Mouse (Mus musculus): Measurements from ENCODE around the gene Fam227b. TPM values are rescaled to one million over a fixed set of nuclear protein-coding genes. Genes with fewer than 3 reads are reported as not detected.

The Fam227b gene
- total RNA-seq, 2 experiments from 2014 or later, result not detected

DNA sequence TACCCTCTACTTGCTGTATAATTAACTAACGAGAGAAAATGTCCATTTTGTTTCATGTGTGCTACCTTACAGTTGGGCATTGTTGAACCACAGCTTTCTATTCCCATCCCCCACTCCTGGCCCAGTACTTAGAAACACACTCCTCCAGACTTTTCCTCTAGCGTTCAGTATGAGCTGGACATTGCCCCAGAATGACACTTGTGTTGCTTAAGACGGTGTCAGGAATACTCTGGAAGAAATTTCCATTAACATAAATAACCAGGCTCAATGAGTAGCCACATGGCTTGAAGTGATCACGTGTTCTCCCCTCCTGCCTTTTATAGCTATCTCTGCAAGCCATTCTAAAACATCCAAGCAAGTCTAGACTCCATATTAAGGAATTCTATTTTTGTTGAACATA is 91.2 kb downstream of the Fam227b start:
- DNase-seq, result no peak

DNA sequence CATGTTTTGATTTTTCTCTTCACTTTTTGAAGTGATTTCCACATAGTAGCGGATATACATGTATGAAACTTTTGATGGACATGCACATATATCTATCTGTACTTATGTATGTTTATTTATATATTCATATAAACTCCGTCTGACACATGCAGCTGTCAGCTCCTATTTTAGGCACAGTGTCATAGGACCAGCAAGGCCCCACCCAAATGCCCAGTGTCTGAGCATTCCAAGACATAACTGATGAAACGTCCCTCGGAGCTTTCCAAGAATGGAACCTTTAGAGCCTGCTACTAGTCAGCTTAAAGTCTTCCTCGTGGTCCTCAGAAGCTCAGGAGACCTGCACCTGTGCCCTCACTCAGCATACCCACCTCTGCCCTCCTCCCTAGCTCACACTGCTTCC is 98.1 kb downstream of the Fam227b start:
- no peak for DNase-seq

- no peak for DNase-seq
These were observed 98.9 kb downstream of the Fam227b start for GRCm38 (mm10) chr2:126052749-126053557.

DNA sequence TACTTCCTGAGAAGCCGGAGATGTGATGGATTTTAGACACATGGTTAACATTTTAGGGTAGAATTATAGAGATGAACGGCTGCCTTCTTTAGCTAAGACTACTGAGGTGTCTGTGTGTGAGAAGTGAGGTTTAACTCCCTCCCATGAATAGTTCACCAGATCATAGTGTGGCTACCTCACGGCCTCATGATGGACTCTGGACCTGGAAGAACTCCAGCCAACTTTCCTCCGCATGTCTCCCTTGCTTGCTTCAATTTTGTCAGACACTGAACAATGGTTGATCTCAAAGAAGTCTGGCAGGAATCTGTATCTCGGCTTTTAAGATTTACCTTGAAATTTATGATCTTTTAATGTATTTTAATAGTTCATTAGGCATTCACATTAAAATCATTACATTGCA is 106.2 kb downstream of the Fam227b start:
- no peak for DNase-seq

GRCm38 (mm10) chr2:126042674-126043073 is 109.1 kb downstream of the Fam227b start:
- no peak for DNase-seq

- no peak for DNase-seq
These were observed 110.6 kb downstream of the Fam227b start for GRCm38 (mm10) chr2:126041237-126041636.

- no peak for DNase-seq
These were observed 111.2 kb downstream of the Fam227b start for GRCm38 (mm10) chr2:126040651-126041050.

- DNase-seq, result peak in 1 of 2 experiments; percentile 13
These were observed 112.4 kb downstream of the Fam227b start for GRCm38 (mm10) chr2:126039414-126039891.

GRCm38 (mm10) chr2:126038221-126039000 is 113.4 kb downstream of the Fam227b start:
- DNase-seq, result no peak

DNA sequence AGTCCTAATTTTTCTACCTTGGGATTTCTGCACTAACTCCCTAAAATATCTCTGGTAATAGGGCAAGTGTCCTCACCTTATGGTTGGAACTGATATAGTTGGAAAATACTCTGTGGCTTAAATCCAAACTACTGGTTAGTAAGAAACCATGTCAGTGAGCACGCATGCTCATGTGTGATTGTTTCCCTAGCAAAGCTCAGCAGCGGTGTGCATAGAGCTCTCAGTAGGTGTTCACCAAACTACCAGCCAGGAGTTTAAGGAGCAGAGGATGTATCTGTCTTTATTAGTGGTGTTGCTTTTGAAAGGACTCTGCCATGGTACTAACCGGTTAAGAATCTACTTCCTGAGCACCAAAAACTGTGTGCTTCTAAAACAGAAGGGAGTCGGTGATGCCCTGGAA is 115.7 kb downstream of the Fam227b start:
- DNase-seq, result no peak

DNA sequence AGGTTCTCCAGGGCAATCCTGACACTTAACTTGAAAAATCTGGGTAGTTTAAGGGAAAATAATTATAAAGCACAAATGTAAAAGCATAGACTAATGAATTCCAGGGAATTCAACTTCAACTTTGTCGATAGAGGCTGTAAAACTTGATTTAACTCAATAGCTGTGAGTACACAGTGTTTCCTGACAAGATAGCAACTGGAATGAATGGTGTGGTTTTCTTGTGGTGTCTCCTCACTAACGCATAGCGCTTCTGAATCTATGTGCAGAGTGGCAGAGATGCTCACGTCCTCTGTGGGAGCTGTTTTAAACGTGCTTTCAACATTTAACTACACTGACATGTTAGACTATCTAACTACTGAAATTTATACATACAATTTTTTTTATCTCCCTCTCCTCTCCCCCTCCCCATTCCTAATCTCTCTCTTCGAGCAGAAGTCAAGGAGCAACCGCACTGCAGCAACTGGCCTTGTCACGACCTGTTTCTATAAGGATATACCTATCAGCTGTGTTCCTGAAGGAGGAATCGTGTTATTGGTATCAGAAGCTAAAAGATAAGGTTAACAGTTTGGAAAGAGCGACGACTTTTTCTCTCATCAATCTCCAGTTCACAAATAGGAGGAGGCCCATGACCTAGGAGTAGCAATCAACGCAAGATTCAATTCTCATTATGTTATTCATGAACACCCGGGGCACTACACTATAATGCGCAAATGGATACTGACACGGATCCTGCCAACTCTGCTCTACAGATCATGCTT is 116.6 kb downstream of the Fam227b start:
- no peak for DNase-seq

- peak; percentile 12 for DNase-seq
These were observed 117.3 kb downstream of the Fam227b start, which contains the start of gene Fgf7 for GRCm38 (mm10) chr2:126034379-126035005. TSS of gene Fgf7 (plus strand) at chr2:126034658.

GRCm38 (mm10) chr2:126033114-126033972 is 118.5 kb downstream of the Fam227b start:
- peak in 1 of 2 experiments; percentile 11 for DNase-seq

- DNase-seq, result no peak
These were observed 120.5 kb downstream of the Fam227b start for GRCm38 (mm10) chr2:126031186-126031900.

DNA sequence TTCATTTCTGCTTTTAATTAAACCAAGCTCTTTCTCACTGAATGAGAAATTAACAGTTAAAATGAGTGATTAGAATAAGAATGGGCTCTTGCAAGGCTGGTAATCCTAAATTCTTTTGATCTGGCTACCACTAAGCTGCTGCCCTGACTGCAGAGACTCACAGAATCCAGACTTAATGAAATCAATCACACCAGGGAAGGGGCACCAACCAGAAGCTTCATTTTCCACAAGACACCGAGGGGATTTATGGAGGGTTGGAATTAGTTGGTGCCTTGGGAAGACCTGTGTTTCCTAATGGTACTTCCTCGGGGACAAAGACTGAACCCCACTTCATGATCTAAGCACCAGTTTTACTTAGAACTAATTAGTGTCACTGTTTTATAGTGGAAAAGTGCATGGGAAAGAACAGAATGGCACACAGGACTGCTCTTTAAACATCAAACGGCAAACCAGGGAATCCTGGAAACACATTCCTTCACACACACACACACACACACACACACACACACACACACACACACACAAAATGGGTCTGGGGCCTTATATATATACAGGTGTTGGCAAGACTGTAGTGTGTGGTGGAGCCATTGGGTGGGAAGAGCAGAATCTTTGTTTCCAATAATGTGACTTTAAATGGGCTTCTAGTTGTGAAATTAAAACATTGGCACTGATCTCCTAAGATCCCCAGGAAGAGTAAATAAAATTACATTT is 135.9 kb downstream of the Fam227b start:
- DNase-seq, result no peak

DNA sequence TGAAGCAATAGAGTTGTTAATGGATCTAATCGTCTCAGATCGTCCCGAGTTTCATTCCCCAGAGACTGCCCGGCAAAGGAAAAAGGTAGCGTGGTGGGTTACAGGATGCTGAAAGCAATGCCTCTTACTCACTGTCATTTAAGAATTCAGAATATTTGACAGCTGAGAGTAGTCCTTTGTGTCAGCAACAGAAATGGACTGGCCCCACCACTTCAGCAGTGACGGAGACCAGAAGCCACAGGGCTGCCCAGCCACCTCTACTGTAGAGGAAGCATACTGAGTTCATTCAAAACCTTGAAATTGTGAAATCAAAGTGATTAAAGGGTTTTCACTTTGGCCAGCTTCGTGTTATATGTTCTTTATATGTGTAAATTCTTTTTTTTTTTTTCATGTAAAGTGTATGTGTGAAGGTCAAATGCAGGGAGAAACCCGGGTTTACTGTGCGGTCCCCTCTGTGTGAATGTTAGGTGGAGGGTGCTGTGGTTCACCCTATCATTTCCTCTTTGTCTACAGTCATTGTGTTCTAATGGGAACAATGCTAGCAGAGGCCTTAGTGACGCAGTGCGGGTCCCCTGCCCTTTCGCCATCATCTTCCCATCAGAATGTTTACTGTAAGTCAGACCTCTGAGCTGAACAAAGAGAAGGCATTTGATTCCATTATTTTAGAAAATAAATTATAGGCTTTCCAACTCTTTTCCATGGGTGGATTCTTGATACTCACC is 136.7 kb downstream of the Fam227b start:
- no peak for DNase-seq

- no peak for DNase-seq
These were observed 145.1 kb downstream of the Fam227b start for GRCm38 (mm10) chr2:126006742-126007141.

- peak; percentile 28 to 56 for DNase-seq
These were observed 145.7 kb downstream of the Fam227b start for GRCm38 (mm10) chr2:126006088-126006487.

- no peak for DNase-seq
These were observed 149.5 kb downstream of the Fam227b start for GRCm38 (mm10) chr2:126002291-126002690.

Data from layer of hippocampus, postnatal 36 days (tissue).